Comparison of ENCODE assay signal across 8 mouse cellular contexts in the genomic region with DNA sequence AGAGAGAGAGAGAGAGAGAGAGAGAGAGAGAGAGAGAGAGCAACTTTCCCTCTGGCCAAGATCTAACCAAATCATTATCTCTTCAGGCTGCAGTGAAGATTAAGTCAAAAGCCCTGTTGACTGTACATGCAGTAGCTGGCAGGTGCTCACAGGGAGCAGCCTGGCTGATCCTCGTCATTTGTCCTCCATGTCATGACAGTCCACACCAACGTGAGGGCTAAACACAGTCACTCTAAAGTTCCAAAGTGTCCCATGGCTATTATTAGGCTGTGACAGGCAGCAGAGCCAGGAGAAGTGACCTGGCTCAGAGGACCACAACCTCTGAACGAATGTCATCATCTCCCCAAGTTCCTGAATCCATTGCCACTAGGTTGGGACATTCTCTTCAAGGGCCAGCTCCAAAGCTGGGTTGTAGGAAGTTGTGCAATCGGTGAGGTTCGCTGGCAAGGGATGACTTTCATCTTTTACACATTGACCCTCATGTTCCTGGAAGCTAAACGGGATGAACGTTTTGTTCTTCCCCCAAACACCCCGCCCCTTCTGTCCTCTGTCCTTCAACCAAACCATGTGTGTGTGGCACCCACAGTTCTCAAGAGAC.
A peak's percentile ranks its signal among the peaks of the same experiment; 100 is the strongest.
DNase-seq lines count a peak whose midpoint lies in the region; ATAC-seq and TF ChIP-seq lines count a peak whose summit lies in the region.

No protein-coding gene starts in this region.

- WGBS in kidney, embryonic 16.5 days, result 72% methylated on average over 8 of the region's 8 CpGs
- WGBS in heart, adult 2 months, result 26% methylated on average over 8 of the region's 8 CpGs
- 11% methylated on average over 8 of the region's 8 CpGs for WGBS in liver, adult 2 months
- WGBS in hindbrain, embryonic 12.5 days, result 80% methylated on average over 8 of the region's 8 CpGs

- no peak overlapping the region for H3K27ac ChIP-seq in kidney, embryonic 16.5 days (ENCODE audit: low read length)
- peak overlapping the region; percentile 95 for H3K27ac ChIP-seq in heart, adult 2 months
- H3K27ac ChIP-seq in liver, adult 2 months (replicated peaks; ENCODE audit: insufficient read depth, low read depth, low read length), result peak overlapping the region; percentile 95
- H3K27ac ChIP-seq in hindbrain, embryonic 12.5 days, result no peak overlapping the region

- no peak overlapping the region for H3K4me3 ChIP-seq in kidney, embryonic 16.5 days (ENCODE audit: low read length)
- H3K4me3 ChIP-seq in heart, adult 2 months, result no peak overlapping the region
- H3K4me3 ChIP-seq in liver, adult 2 months (ENCODE audit: insufficient read depth, low read depth, low read length), result no peak overlapping the region
- H3K4me3 ChIP-seq in hindbrain, embryonic 12.5 days, result no peak overlapping the region

- no peak for ATAC-seq in kidney, embryonic 16.5 days (ENCODE audit: low FRiP score, low TSS enrichment)
- ATAC-seq in neutrophil, adult 5-6 weeks (ENCODE audit: extremely low read depth, insufficient number of reproducible peaks, low FRiP score, poor library complexity, severe bottlenecking), result peak; percentile 63
- no peak for ATAC-seq in activated CD4-positive, CD25-positive, alpha-beta regulatory T cell, adult 4 months
- ATAC-seq in hindbrain, embryonic 12.5 days (ENCODE audit: low FRiP score), result no peak

- DNase-seq in kidney, adult 18-20 months, result peak; percentile 66
- DNase-seq in heart, adult 2 months, result peak; percentile 75 to 90
- DNase-seq in liver, adult 2 months (ENCODE audit: extremely low read depth, low read depth, low spot score), result peak; percentile 100
- DNase-seq in yolk sac, embryonic 10.5 days (ENCODE audit: low spot score), result no peak

- no peak overlapping the region for H3K4me2 ChIP-seq in kidney, embryonic 16.5 days (replicated peaks; ENCODE audit: low read depth, low read length)
- no peak overlapping the region for H3K4me2 ChIP-seq in hindbrain, embryonic 12.5 days (replicated peaks)

- no peak overlapping the region for H3K9ac ChIP-seq in kidney, embryonic 16.5 days (replicated peaks; ENCODE audit: low read length)
- H3K9ac ChIP-seq in heart, adult 2 months (ENCODE audit: low read depth, low read length), result no peak overlapping the region
- H3K9ac ChIP-seq in liver, adult 2 months (ENCODE audit: low read depth, low read length), result no peak overlapping the region
- no peak overlapping the region for H3K9ac ChIP-seq in hindbrain, embryonic 12.5 days

- no peak for TF ChIP-seq CTCF in heart, adult 2 months (IDR thresholded peaks at IDR 0.05)
- TF ChIP-seq CTCF in liver, adult 2 months (IDR thresholded peaks at IDR 0.05; ENCODE audit: low read depth, low read length), result no peak

- no peaks in the 10 kb centered on the region for H3K79me2 ChIP-seq in heart, adult 2 months (replicated peaks; ENCODE audit: control insufficient read depth, insufficient read depth, low read length)
- H3K79me2 ChIP-seq in liver, adult 2 months (ENCODE audit: control insufficient read depth, insufficient read depth, low read length), result no peaks in the 10 kb centered on the region

- H3K9me3 ChIP-seq in kidney, embryonic 16.5 days (ENCODE audit: low read length), result no peaks in the 10 kb centered on the region
- H3K9me3 ChIP-seq in hindbrain, embryonic 12.5 days (replicated peaks), result no peaks in the 10 kb centered on the region

- peak; percentile 98 for TF ChIP-seq EP300 in heart, adult 2 months (IDR thresholded peaks at IDR 0.05; ENCODE audit: insufficient read depth, low read depth, low read length)

- no peaks in the 10 kb centered on the region for H3K27me3 ChIP-seq in kidney, embryonic 16.5 days (ENCODE audit: insufficient read depth, low read length)
- H3K27me3 ChIP-seq in heart, adult 2 months (ENCODE audit: control insufficient read depth, insufficient read depth, low read length), result no peaks in the 10 kb centered on the region
- no peaks in the 10 kb centered on the region for H3K27me3 ChIP-seq in liver, adult 2 months (ENCODE audit: control insufficient read depth, insufficient read depth, low read length)
- H3K27me3 ChIP-seq in hindbrain, embryonic 12.5 days, result no peaks in the 10 kb centered on the region

- H3K36me3 ChIP-seq in kidney, embryonic 16.5 days (ENCODE audit: insufficient read depth, low read length), result no peaks in the 10 kb centered on the region
- H3K36me3 ChIP-seq in heart, adult 2 months (ENCODE audit: control insufficient read depth, insufficient read depth, low read length), result peaks cover 3% of the 10 kb centered on the region; the same call in 1 of the 2 replicates
- H3K36me3 ChIP-seq in liver, adult 2 months (ENCODE audit: control insufficient read depth, insufficient read depth, low read length), result no peaks in the 10 kb centered on the region
- H3K36me3 ChIP-seq in hindbrain, embryonic 12.5 days, result no peaks in the 10 kb centered on the region

- intact Hi-C loops in heart, adult 2 months (cut with DNase I), result loop anchor here (1.0 to 2.0 kb wide), 4 partner anchors 30 to 212 kb away; no protein-coding TSS in a partner anchor

- peak; percentile 24; the same call in 1 of the 2 replicates for TF ChIP-seq POLR2A in heart, adult 2 months (IDR thresholded peaks at IDR 0.05; ENCODE audit: insufficient read depth, low read depth, low read length)
- no peak for TF ChIP-seq POLR2A in liver, adult 2 months (IDR thresholded peaks at IDR 0.05; ENCODE audit: extremely low read depth, insufficient read depth, low read length)

- H3K4me1 ChIP-seq in kidney, embryonic 16.5 days (ENCODE audit: insufficient read depth, low read length), result peaks cover 19% of the 10 kb centered on the region
- H3K4me1 ChIP-seq in heart, adult 2 months (ENCODE audit: control insufficient read depth, insufficient read depth, low read length), result peaks cover 30% of the 10 kb centered on the region
- peaks cover 34% of the 10 kb centered on the region for H3K4me1 ChIP-seq in liver, adult 2 months (ENCODE audit: control insufficient read depth, insufficient read depth, low read length)
- peaks cover 4% of the 10 kb centered on the region; the same call in 1 of the 2 replicates for H3K4me1 ChIP-seq in hindbrain, embryonic 12.5 days

Comparison
In these comparisons a context has a peak if more than half of its experiments do, and no peak if none do; other contexts are left out.
1. H3K27ac ChIP-seq: peak in heart, adult 2 months (single experiment) and liver, adult 2 months (single experiment); none in kidney, embryonic 16.5 days (single experiment) and hindbrain, embryonic 12.5 days (single experiment).